8 mouse cellular contexts compared by ENCODE assay signal in the genomic region with DNA sequence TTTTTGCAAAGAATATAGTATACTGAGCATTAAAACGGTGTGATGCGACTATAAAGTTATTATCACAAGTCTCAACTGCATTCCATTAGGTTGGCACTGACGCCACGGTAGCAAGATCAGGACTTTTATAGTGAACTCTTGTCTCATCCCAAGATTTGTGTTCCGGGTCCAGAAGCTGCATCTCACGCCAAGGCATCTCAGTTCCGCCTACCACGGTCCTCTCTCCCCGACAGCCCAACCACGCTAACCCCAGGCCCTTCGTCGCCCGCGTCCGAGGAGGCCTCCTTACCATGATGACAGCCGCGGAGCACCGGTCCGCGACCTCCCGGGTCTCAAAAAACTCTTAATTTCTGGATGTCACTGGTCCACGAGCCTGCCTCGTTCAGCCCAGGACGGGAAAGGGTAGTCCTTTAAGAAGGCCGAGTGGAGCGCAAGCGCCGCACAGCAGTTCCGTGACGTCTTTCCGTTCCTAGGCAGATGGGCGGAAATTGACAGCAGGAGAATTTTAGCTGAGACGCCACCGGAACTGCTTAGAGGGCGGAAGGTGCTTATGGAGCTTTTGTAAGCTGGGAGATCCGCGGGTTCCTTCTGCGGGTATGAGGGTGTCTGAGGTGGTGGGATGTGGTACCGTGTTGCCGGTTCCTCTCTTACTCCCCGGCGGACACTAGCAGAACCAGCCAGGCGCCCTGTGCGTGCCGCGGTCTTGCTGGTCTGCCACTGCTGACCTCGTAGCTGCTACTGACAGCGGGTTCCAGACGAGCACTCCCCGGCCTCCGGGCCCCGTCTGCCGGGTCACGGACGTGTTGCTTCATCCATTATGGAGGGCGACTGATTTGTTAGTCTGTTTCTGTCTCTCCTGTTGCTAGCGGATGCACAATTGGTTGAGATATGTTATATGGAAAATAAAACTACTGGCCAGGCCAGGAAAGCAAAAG. TPM values are rescaled to one million over a fixed set of nuclear protein-coding genes. Genes with fewer than 3 reads are reported as not detected.
DNase-seq lines count a peak whose midpoint lies in the region; ATAC-seq and TF ChIP-seq lines count a peak whose summit lies in the region.

TSS of gene Gfm2 (plus strand) at position 472 of the 935 bp plus-strand sequence.
TSS of gene Nsa2 (minus strand) at position 472 of the 935 bp plus-strand sequence.

- H3K9me3 ChIP-seq in heart, embryonic 12.5 days (replicated peaks), result no peaks in the 10 kb centered on the region
- no peaks in the 10 kb centered on the region for H3K9me3 ChIP-seq in kidney, postnatal 0 days (replicated peaks; ENCODE audit: low read length)
- no peaks in the 10 kb centered on the region for H3K9me3 ChIP-seq in liver, embryonic 11.5 days (ENCODE audit: control insufficient read depth, low read length)
- H3K9me3 ChIP-seq in stomach, embryonic 14.5 days (ENCODE audit: control insufficient read depth, low read depth, low read length), result no peaks in the 10 kb centered on the region

- H3K4me2 ChIP-seq in heart, embryonic 12.5 days, result peak within 1 kb of the TSS; percentile 66
- H3K4me2 ChIP-seq in kidney, postnatal 0 days (ENCODE audit: low read length), result peak within 1 kb of the TSS; percentile 75
- H3K4me2 ChIP-seq in liver, embryonic 11.5 days, result peak within 1 kb of the TSS; percentile 82
- H3K4me2 ChIP-seq in stomach, embryonic 14.5 days (replicated peaks; ENCODE audit: low read depth, low read length), result peak within 1 kb of the TSS; percentile 63

- H3K4me3 ChIP-seq in heart, embryonic 12.5 days, result peak within 1 kb of the TSS; percentile 68
- peak within 1 kb of the TSS; percentile 89 for H3K4me3 ChIP-seq in kidney, postnatal 0 days (replicated peaks; ENCODE audit: low read depth, low read length)
- peak within 1 kb of the TSS; percentile 93 for H3K4me3 ChIP-seq in liver, embryonic 11.5 days (ENCODE audit: low read depth, low read length)
- peak within 1 kb of the TSS; percentile 90 for H3K4me3 ChIP-seq in stomach, embryonic 14.5 days (ENCODE audit: low read depth, low read length)

- DNase-seq in CD4-positive helper T cell, adult 2 months (ENCODE audit: low read depth, low spot score), result peak; percentile 95
- DNase-seq in brain, embryonic 18.5 days (ENCODE audit: low read depth, low spot score), result peak; percentile 90
- DNase-seq in kidney, postnatal 0 days (ENCODE audit: low spot score), result peak; percentile 98
- peak; percentile 87 for DNase-seq in liver, embryonic 11.5 days (ENCODE audit: low spot score)
- DNase-seq in naive thymus-derived CD4-positive, alpha-beta T cell, adult 2 months (ENCODE audit: low read depth), result peak; percentile 95

- H3K36me3 ChIP-seq in heart, embryonic 12.5 days, result peaks cover 25% of the 10 kb centered on the region
- H3K36me3 ChIP-seq in kidney, postnatal 0 days (ENCODE audit: insufficient read depth, low read length), result peaks cover 11% of the 10 kb centered on the region; the same call in 1 of the 2 replicates
- peaks cover 10% of the 10 kb centered on the region; the same call in 1 of the 2 replicates for H3K36me3 ChIP-seq in liver, embryonic 11.5 days (ENCODE audit: control insufficient read depth, insufficient read depth, low read length)
- peaks cover 15% of the 10 kb centered on the region for H3K36me3 ChIP-seq in stomach, embryonic 14.5 days (ENCODE audit: control insufficient read depth, insufficient read depth, low read length)

- H3K9ac ChIP-seq in heart, embryonic 12.5 days, result peak within 1 kb of the TSS; percentile 81
- peak within 1 kb of the TSS; percentile 91 for H3K9ac ChIP-seq in kidney, postnatal 0 days (ENCODE audit: low read depth, low read length)
- peak within 1 kb of the TSS; percentile 95 for H3K9ac ChIP-seq in liver, embryonic 11.5 days (ENCODE audit: low read depth, low read length)
- H3K9ac ChIP-seq in stomach, embryonic 14.5 days (replicated peaks; ENCODE audit: low read depth, low read length), result peak within 1 kb of the TSS; percentile 88

- no peaks in the 10 kb centered on the region for H3K27me3 ChIP-seq in heart, embryonic 12.5 days (replicated peaks)
- H3K27me3 ChIP-seq in kidney, postnatal 0 days (ENCODE audit: insufficient read depth, low read length), result no peaks in the 10 kb centered on the region
- H3K27me3 ChIP-seq in liver, embryonic 11.5 days (replicated peaks; ENCODE audit: control insufficient read depth, insufficient read depth, low read length), result no peaks in the 10 kb centered on the region
- H3K27me3 ChIP-seq in stomach, embryonic 14.5 days (ENCODE audit: control insufficient read depth, insufficient read depth, low read length), result no peaks in the 10 kb centered on the region

- peak within 1 kb of the TSS; percentile 75 for H3K27ac ChIP-seq in heart, embryonic 12.5 days (ENCODE audit: poor library complexity, severe bottlenecking)
- peak within 1 kb of the TSS; percentile 94 for H3K27ac ChIP-seq in kidney, postnatal 0 days
- H3K27ac ChIP-seq in liver, embryonic 11.5 days (ENCODE audit: low read depth, low read length), result peak within 1 kb of the TSS; percentile 86
- H3K27ac ChIP-seq in stomach, embryonic 14.5 days (ENCODE audit: low read length), result peak within 1 kb of the TSS; percentile 80

- H3K4me1 ChIP-seq in heart, embryonic 12.5 days (replicated peaks), result peaks cover 5% of the 10 kb centered on the region
- 0 out of 2 replicates have a peak, but pooled peaks cover 3% of the 10 kb centered on the region for H3K4me1 ChIP-seq in kidney, postnatal 0 days (replicated peaks; ENCODE audit: insufficient read depth, low read length)
- H3K4me1 ChIP-seq in liver, embryonic 11.5 days (replicated peaks; ENCODE audit: control insufficient read depth, insufficient read depth, low read length), result no peaks in the 10 kb centered on the region; the same call in 1 of the 2 replicates
- H3K4me1 ChIP-seq in stomach, embryonic 14.5 days (ENCODE audit: control insufficient read depth, insufficient read depth, low read length), result no peaks in the 10 kb centered on the region

- ATAC-seq in erythroid progenitor cell, adult 5-6 weeks (replicated peaks; ENCODE audit: low FRiP score, poor library complexity, severe bottlenecking), result peak; percentile 100
- peak; percentile 95 for ATAC-seq in heart, embryonic 12.5 days (ENCODE audit: insufficient number of reproducible peaks, low FRiP score)
- peak; percentile 97 for ATAC-seq in kidney, postnatal 0 days (replicated peaks; ENCODE audit: low FRiP score, low read depth)
- ATAC-seq in liver, embryonic 11.5 days (replicated peaks; ENCODE audit: low FRiP score), result peak; percentile 99
- peak; percentile 94 for ATAC-seq in stomach, embryonic 14.5 days (ENCODE audit: insufficient number of reproducible peaks, insufficient read depth, low FRiP score, low read depth)

- TF ChIP-seq CTCF in kidney, postnatal 0 days (IDR thresholded peaks at IDR 0.05; ENCODE audit: low read depth), result no peak

- WGBS in heart, embryonic 12.5 days, result under 1% methylated on average over 57 of the region's 57 CpGs
- WGBS in kidney, postnatal 0 days, result under 1% methylated on average over 57 of the region's 57 CpGs
- whole genome bisulfite sequencing in liver, embryonic 11.5 days, result under 1% methylated on average over 56 of the region's 57 CpGs
- WGBS in stomach, embryonic 14.5 days, result under 1% methylated on average over 57 of the region's 57 CpGs

RNA-seq across cellular contexts. Expression of gene Gfm2, which starts in this region (rescaled TPM):
- total RNA-seq in erythroid progenitor cell, adult 5-6 weeks (2015; ENCODE audit: low replicate concordance), result 6.3 and 11.2 TPM in 2 replicates
- 8.2 and 23.6 TPM in 2 replicates for total RNA-seq in erythroid progenitor cell, adult 5-6 weeks (2017; ENCODE audit: low replicate concordance)
- polyA plus RNA-seq in heart, embryonic 12.5 days (2016; fragmentation: Nextera tagmentation; extraction: Ambion mirVana), result 35.2 and 35.7 TPM in 2 replicates
- polyA plus RNA-seq in kidney, postnatal 0 days (2015; fragmentation: Nextera tagmentation; extraction: Ambion mirVana), result 20.4 and 26.2 TPM in 2 replicates
- 47.0 and 50.7 TPM in 2 replicates for polyA plus RNA-seq in liver, embryonic 11.5 days (2014; fragmentation: Nextera tagmentation; extraction: Ambion mirVana)
- 33.0 and 33.9 TPM in 2 replicates for polyA plus RNA-seq in stomach, embryonic 14.5 days (2014; fragmentation: Nextera tagmentation; extraction: Ambion mirVana)

RNA-seq across cellular contexts. Expression of gene Nsa2, which starts in this region (rescaled TPM):
- 52.0 and 132 TPM in 2 replicates for total RNA-seq in erythroid progenitor cell, adult 5-6 weeks (2015; ENCODE audit: low replicate concordance)
- total RNA-seq in erythroid progenitor cell, adult 5-6 weeks (2017; ENCODE audit: low replicate concordance), result 70.3 and 93.3 TPM in 2 replicates
- polyA plus RNA-seq in heart, embryonic 12.5 days (2016; fragmentation: Nextera tagmentation; extraction: Ambion mirVana), result 48.8 and 54.0 TPM in 2 replicates
- 65.8 and 71.0 TPM in 2 replicates for polyA plus RNA-seq in kidney, postnatal 0 days (2015; fragmentation: Nextera tagmentation; extraction: Ambion mirVana)
- polyA plus RNA-seq in liver, embryonic 11.5 days (2014; fragmentation: Nextera tagmentation; extraction: Ambion mirVana), result 75.6 and 82.3 TPM in 2 replicates
- polyA plus RNA-seq in stomach, embryonic 14.5 days (2014; fragmentation: Nextera tagmentation; extraction: Ambion mirVana), result 82.1 and 86.3 TPM in 2 replicates

Comparison
In these comparisons a context has a peak if more than half of its experiments do, and no peak if none do; other contexts are left out.
1. Peak in every context shown above with its lines: DNase-seq, ATAC-seq, H3K4me3 ChIP-seq and H3K27ac ChIP-seq.